Mouse (Mus musculus) forebrain, embryonic 14.5 days (tissue): ENCODE measurements around the gene Vwa3a. TPM values are rescaled to one million over a fixed set of nuclear protein-coding genes. Genes with fewer than 3 reads are reported as not detected.
A peak's percentile ranks its signal among the peaks of the same experiment; 100 is the strongest.

Experiments
- ATAC-seq: fragments of 200-750 bp; cut with Nextera tagmentation; 2 replicates; pipeline ENCODE4 v1.8.0; 2017; ENCODE audit warnings: mild to moderate bottlenecking, moderate library complexity
- DNase-seq: peaks from one replicate; pipeline ENCODE4 v3.0.0-alpha.2; 2015; ENCODE audit warnings: low spot score
- H3K27ac ChIP-seq: fragments of 300-500 bp; sonication (generic); 2 replicates; pipeline ENCODE4 v1.5.1; 2014; ENCODE audit warnings: low read depth, mild to moderate bottlenecking, control low read depth, low read length, moderate library complexity
- H3K27me3 ChIP-seq: fragments of 300-500 bp; sonication (generic); replicated peaks from 2 replicates; pipeline ENCODE4 v1.6.1; 2014; ENCODE audit warnings: low read length, control low read depth, mixed read lengths; ENCODE audit not compliant: control insufficient read depth, insufficient read depth
- H3K36me3 ChIP-seq: fragments of 300-500 bp; sonication (generic); 2 replicates; pipeline ENCODE4 v1.6.1; 2014; ENCODE audit warnings: low read length, control low read depth; ENCODE audit not compliant: control insufficient read depth, insufficient read depth
- H3K4me1 ChIP-seq: fragments of 300-500 bp; sonication (generic); 2 replicates; pipeline ENCODE4 v1.6.1; 2014; ENCODE audit warnings: antibody characterized with exemption, low read length, control low read depth; ENCODE audit not compliant: control insufficient read depth, insufficient read depth
- H3K4me2 ChIP-seq: fragments of 300-500 bp; sonication (generic); 2 replicates; pipeline ENCODE4 v1.6.1; 2014; ENCODE audit warnings: mild to moderate bottlenecking, control low read depth, low read length
- H3K4me3 ChIP-seq: fragments of 300-500 bp; sonication (generic); 2 replicates; pipeline ENCODE4 v1.5.1; 2014; ENCODE audit warnings: low read depth, low read length, control low read depth
- H3K9ac ChIP-seq: fragments of 300-500 bp; sonication (generic); 2 replicates; pipeline ENCODE4 v1.6.1; 2014; ENCODE audit warnings: mild to moderate bottlenecking, low read length, control low read depth, moderate library complexity
- H3K9me3 ChIP-seq: fragments of 300-500 bp; sonication (generic); replicated peaks from 2 replicates; pipeline ENCODE4 v1.6.1; 2016; ENCODE audit warnings: low read length, control low read depth, mixed read lengths; ENCODE audit not compliant: control insufficient read depth
- WGBS: fragments of 180-500 bp; shearing (Covaris S2); extraction: QIAGEN DNeasy Blood & Tissue Kit; methylation state at CpG from one replicate; pipeline ENCODE4 v1.1.7; 2014; 5-methylcytosine and 5-hydroxymethylcytosine counted together
- polyA plus RNA-seq: library from polyadenylated mRNA; unstranded; fragments of >200 nt; fragmentation: Nextera tagmentation; extraction: Ambion mirVana; gene quantifications from 2 replicates; pipeline ENCODE4 v1.2.1, GENCODE M21; 2014

Vwa3a gene
- polyA plus RNA-seq, 1 experiment from 2014 or later = 1.6 TPM

DNA sequence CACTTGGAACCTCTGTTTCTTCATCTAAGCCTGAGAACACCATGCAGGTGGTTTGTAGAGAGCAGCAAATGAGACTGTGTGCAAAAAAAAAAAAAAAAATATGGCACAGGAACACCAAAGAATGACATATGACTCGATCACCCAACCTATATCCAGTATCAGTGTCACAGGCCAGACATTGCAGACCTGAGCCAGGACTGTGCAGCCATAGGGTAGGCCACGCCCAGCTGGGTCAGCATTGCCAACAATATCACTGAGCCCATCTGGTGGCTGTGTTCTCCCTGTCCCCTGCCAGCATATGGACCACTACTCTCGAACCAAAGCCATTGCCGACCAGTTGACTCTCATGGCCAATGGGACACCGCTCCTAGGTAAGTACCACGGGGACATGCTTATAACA is 78.4 kb downstream of the Vwa3a start:
- DNase-seq (no peak), ATAC-seq (no peak)
- H3K27ac ChIP-seq = no peak overlapping the region
- H3K4me3 ChIP-seq = no peak overlapping the region
- WGBS = 85% methylated on average over 6 of the region's 6 CpGs
- no peaks in the 10 kb centered on the region for H3K9me3 ChIP-seq
- no peak overlapping the region for H3K4me2 ChIP-seq
- no peaks in the 10 kb centered on the region for H3K27me3 ChIP-seq
- no peaks in the 10 kb centered on the region for H3K4me1 ChIP-seq
- no peaks in the 10 kb centered on the region for H3K36me3 ChIP-seq
- H3K9ac ChIP-seq = no peak overlapping the region

DNA sequence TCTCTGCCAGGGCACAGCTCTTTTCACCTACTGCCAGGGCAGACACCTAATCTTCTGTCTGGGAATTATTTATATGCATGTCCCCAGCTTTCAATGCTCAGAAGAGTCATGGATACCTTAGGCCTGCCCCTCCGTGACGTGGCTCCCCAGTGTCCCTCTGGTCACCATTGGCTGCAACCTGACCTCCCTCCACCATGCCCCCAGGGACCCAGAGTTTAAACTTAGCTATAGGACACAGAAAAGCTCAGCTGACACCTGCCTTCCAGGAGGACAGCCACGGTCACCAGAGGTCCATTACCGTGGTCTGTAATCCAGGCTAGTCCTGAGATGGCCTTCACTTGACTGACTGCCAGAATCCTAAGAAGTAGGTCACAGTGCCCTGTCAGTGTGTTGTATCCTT is 80.3 kb downstream of the Vwa3a start:
- H3K9me3 ChIP-seq = no peaks in the 10 kb centered on the region

DNA sequence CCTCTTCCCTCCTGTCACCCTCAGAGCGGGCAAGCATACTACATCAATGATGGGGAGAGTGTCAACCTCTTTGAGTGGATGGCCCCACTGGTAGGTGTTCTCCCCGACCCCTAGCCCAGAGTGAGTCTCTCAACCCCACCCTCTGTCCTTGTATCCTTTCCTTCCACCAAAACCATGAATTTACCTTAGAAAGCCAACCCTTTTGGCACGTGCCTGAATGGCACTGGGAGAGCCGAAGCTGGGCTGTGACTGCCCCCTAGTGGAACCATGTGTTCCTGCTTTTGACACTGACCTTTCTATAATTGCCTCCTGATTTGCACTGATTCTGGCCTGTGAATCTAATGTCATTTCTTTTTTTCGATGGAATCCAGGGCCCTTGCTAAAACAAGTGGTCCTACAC is 84.1 kb downstream of the Vwa3a start:
- ATAC-seq (peak; percentile 71), DNase-seq (peak; percentile 84)
- Histone ChIP-seq H3K36me3 (no peaks in the 10 kb centered on the region), H3K9ac (no peak overlapping the region), H3K4me2 (no peak overlapping the region), H3K4me1 (no peaks in the 10 kb centered on the region), H3K27me3 (no peaks in the 10 kb centered on the region), H3K4me3 (no peak overlapping the region), H3K27ac (no peak overlapping the region), H3K9me3 (no peaks in the 10 kb centered on the region)
- WGBS = 24% methylated on average over 5 of the region's 5 CpGs

More for the DNA sequence above, 80.3 kb downstream of the Vwa3a start:
- 82% methylated on average over 4 of the region's 4 CpGs for WGBS
- no peak for DNase-seq
- Histone ChIP-seq H3K4me3 (no peak overlapping the region), H3K9ac (no peak overlapping the region), H3K4me1 (no peaks in the 10 kb centered on the region), H3K27ac (no peak overlapping the region), H3K4me2 (no peak overlapping the region), H3K36me3 (no peaks in the 10 kb centered on the region), H3K27me3 (no peaks in the 10 kb centered on the region)
- no peak for ATAC-seq

DNA sequence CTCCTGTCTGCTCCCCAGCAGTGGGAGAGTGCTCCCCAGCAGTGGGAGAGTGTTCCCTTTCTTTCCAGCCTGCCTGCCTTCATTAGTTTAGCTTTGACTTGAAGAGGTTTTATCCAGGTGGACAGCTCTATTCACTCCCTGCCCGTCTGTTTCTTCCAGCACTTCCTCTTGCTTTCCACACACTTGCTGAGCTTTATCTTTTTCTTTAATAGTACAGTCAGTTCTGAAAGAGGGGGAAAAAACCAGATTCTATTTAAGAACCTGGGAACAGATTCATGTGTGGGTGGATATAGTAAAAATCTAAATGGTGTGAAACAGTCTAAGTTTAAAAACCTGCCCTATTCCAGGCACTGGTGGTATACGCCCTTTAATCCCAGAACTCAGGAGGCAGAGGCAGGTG is 86.0 kb downstream of the Vwa3a start:
- Histone ChIP-seq H3K27me3 (peaks cover 8% of the 10 kb centered on the region; the same call in 1 of the 2 replicates), H3K4me3 (no peak overlapping the region), H3K4me2 (no peak overlapping the region), H3K36me3 (no peaks in the 10 kb centered on the region), H3K4me1 (no peaks in the 10 kb centered on the region), H3K9me3 (no peaks in the 10 kb centered on the region), H3K9ac (no peak overlapping the region), H3K27ac (no peak overlapping the region)
- 58% methylated on average over 2 of the region's 2 CpGs for WGBS
- no peak for ATAC-seq
- DNase-seq = no peak

DNA sequence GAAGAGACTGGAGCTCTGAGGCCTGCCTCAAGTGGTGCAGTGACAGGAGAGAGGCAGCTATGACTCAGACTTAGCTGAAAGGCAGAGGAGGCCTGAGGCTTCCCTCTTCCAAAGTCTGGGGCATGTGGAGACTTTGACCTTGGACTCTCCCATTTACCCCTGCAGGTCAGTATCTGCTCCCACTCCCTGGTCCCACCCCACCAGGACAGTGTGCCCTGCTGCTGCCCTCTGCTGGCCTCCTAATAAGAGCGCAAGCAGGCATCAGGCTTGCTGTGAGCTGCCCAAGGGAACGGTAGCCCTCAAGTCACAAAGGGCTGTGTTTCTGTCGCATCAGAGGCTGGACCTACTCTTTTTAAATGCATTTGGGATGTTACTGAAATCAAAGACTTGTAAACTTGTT is 87.3 kb downstream of the Vwa3a start:
- H3K27me3 ChIP-seq = peaks cover 10% of the 10 kb centered on the region; the same call in 1 of the 2 replicates
- H3K36me3 ChIP-seq = no peaks in the 10 kb centered on the region
- H3K9me3 ChIP-seq = no peaks in the 10 kb centered on the region
- H3K27ac ChIP-seq = no peak overlapping the region
- DNase-seq = peak; percentile 29
- H3K9ac ChIP-seq = no peak overlapping the region
- no peak overlapping the region for H3K4me3 ChIP-seq
- peaks cover 4% of the 10 kb centered on the region; the same call in 1 of the 2 replicates for H3K4me1 ChIP-seq
- no peak overlapping the region for H3K4me2 ChIP-seq
- no peak for ATAC-seq
- 15% methylated on average over 3 of the region's 3 CpGs for WGBS

DNA sequence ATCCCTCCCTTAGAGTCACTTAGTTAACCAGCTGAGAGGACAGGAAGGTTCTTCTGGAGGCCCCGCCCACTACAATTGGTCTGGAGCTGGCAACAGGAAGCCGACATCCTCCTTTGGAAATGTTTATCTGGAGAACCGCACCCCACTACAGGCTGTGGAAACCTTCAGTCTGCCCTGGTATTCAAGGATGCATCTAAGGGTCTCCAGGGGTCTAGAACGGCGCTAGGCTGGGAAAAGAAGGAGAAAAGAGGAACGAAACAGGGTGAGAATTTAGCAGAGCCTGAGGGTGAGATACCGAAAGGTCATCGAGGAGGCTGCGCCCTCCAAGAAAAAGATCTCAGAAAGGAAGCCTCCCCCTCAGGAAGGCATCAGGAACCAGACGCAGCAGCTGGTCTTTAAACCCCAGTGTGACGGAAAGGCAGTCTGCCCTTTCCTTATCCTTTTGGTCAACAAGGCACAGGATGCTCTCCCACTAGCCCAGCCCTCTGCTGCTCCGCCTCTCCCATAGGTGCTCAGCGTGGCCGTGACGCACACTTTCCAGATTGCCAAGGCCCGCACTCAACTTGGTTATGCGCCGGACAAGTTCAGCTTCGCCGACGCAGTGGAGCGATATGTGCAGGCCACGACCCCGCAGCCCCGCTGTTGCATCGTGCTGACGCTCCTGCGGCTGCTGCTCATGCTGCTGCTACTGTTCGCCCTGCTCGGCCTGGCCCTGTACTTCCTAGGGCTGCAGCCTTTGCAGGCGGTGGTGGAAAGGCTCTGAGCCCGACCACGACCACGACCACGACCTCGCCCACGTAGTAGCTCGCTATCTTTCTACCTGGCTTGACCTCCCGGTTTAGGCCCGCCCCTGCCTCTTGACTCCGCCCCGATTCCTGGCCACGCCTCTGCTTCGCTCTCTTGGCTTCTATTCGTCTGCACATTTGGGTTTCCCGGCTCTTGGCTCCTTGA is 91.6 kb downstream of the Vwa3a start:
- Histone ChIP-seq H3K4me2 (peak overlapping the region; percentile 93), H3K27me3 (peaks cover 14% of the 10 kb centered on the region; the same call in 1 of the 2 replicates)

DNA sequence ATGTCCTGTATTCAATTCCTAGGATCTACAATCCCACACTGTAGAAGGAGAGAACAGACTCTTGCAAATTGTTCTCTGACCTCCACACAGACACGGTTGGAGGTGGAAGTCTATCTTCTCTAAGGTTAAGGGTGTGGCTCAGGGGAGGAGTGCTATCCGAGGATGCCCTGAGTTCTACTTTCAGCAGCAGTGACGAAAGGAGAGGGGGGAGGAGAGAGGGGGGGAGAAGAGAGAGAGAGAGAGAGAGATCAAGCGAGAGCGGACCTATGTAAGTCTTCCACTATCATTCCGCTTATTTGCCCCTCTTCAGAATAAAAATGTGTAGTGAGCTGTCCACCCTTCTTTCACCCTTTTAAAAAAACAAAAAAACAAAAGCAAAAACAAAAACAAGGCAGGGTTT is 95.3 kb downstream of the Vwa3a start:
- DNase-seq (no peak), ATAC-seq (no peak)
- no peak overlapping the region; the same call in 1 of the 2 replicates for H3K9ac ChIP-seq
- 46% methylated on average over 6 of the region's 6 CpGs for WGBS
- H3K36me3 ChIP-seq = no peaks in the 10 kb centered on the region
- peak overlapping the region; percentile 50 for H3K4me3 ChIP-seq
- H3K4me1 ChIP-seq = peaks cover 4% of the 10 kb centered on the region; the same call in 1 of the 2 replicates
- H3K9me3 ChIP-seq = no peaks in the 10 kb centered on the region
- no peak overlapping the region for H3K27ac ChIP-seq
- H3K4me2 ChIP-seq = peak overlapping the region; percentile 49
- peaks cover 11% of the 10 kb centered on the region; the same call in 1 of the 2 replicates for H3K27me3 ChIP-seq

More for the DNA sequence above, 91.6 kb downstream of the Vwa3a start:
- 3% methylated on average over 46 of the region's 46 CpGs for WGBS
- Histone ChIP-seq H3K4me3 (peak overlapping the region; percentile 49), H3K27ac (no peak overlapping the region), H3K9ac (peak overlapping the region; percentile 58), H3K9me3 (no peaks in the 10 kb centered on the region), H3K36me3 (no peaks in the 10 kb centered on the region), H3K4me1 (peaks cover 4% of the 10 kb centered on the region; the same call in 1 of the 2 replicates)
- ATAC-seq = no peak
- DNase-seq = peak; percentile 47

DNA sequence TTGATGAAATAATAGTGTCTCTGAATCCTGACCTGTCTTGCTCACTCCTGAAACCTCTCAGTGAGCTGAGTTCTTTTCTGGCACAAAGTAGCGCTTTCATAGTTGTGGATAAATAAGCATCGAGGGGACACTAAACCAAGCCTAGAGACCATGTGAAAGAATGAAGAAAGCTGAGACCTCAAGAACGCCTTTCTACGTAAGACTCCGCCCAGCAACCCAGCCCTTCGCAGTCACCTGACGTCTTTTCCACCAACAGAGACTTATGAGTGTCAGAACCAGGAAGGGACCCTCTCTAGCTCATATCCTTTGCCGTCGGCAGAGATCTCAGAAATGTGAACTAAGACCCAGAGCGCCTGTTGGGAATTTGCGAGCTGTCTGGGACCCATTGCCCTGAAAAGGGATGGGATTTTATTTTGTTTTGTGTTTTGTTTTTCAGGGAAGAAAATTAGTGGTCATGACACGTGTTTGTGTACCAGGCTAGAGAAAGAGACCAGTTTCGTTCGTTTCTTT is 95.8 kb downstream of the Vwa3a start:
- Histone ChIP-seq H3K27ac (no peak overlapping the region; the same call in 1 of the 2 replicates), H3K4me3 (peak overlapping the region; percentile 50), H3K27me3 (peaks cover 8% of the 10 kb centered on the region; the same call in 1 of the 2 replicates), H3K9ac (peak overlapping the region; percentile 2), H3K4me1 (peaks cover 4% of the 10 kb centered on the region; the same call in 1 of the 2 replicates), H3K36me3 (no peaks in the 10 kb centered on the region), H3K9me3 (no peaks in the 10 kb centered on the region), H3K4me2 (peak overlapping the region; percentile 49)
- ATAC-seq (peak; percentile 88), DNase-seq (peak; percentile 92)
- 8% methylated on average over 14 of the region's 14 CpGs for WGBS
